24 mouse cellular contexts compared by ENCODE assay signal in genomic region chr3:92033203-92033602, GRCm38 (mm10). TPM values are rescaled to one million over a fixed set of nuclear protein-coding genes. Genes with fewer than 3 reads are reported as not detected.
DNase-seq lines count a peak whose midpoint lies in the region; ATAC-seq and TF ChIP-seq lines count a peak whose summit lies in the region.
"Had no signal": no experiment of that assay in that cellular context is flagged by ENCODE, and none has a peak within 500 bp of the region (broad histone marks: within the 10 kb centered on the region; RNA-seq: fewer than 3 reads in every experiment).

No protein-coding gene starts in this region.

- H3K9me3 ChIP-seq in embryonic facial prominence, embryonic 14.5 days (ENCODE audit: control insufficient read depth, low read length), result no peaks in the 10 kb centered on the region
- no peaks in the 10 kb centered on the region for H3K9me3 ChIP-seq in embryonic facial prominence, embryonic 10.5 days
- H3K9me3 ChIP-seq in stomach, embryonic 16.5 days (replicated peaks; ENCODE audit: control insufficient read depth, low read length), result no peaks in the 10 kb centered on the region
- H3K9me3 ChIP-seq: embryonic facial prominence, embryonic 12.5 days; forebrain, embryonic 13.5 days; heart, embryonic 13.5 days; hindbrain, embryonic 13.5 days; intestine, embryonic 15.5 days had no signal

- CTCF ChIA-PET in Patski (lab: Charles Lee), result no interaction called here

- no peaks in the 10 kb centered on the region for H3K27me3 ChIP-seq in embryonic facial prominence, embryonic 14.5 days (replicated peaks; ENCODE audit: control insufficient read depth, insufficient read depth, low read length)
- H3K27me3 ChIP-seq in embryonic facial prominence, embryonic 10.5 days (replicated peaks; ENCODE audit: low read depth, poor library complexity, severe bottlenecking), result no peaks in the 10 kb centered on the region
- no peaks in the 10 kb centered on the region for H3K27me3 ChIP-seq in Patski
- H3K27me3 ChIP-seq in stomach, embryonic 16.5 days (ENCODE audit: control insufficient read depth, insufficient read depth, low read length), result no peaks in the 10 kb centered on the region
- H3K27me3 ChIP-seq: embryonic facial prominence, embryonic 12.5 days; forebrain, embryonic 13.5 days; heart, embryonic 13.5 days; hindbrain, embryonic 13.5 days; intestine, embryonic 15.5 days had no signal

- H3K4me1 ChIP-seq in embryonic facial prominence, embryonic 14.5 days (ENCODE audit: control insufficient read depth, insufficient read depth, low read length), result no peaks in the 10 kb centered on the region
- no peaks in the 10 kb centered on the region for H3K4me1 ChIP-seq in embryonic facial prominence, embryonic 10.5 days
- peaks cover 2% of the 10 kb centered on the region; the same call in 1 of the 2 replicates for H3K4me1 ChIP-seq in stomach, embryonic 16.5 days (ENCODE audit: control insufficient read depth, insufficient read depth, low read length)
- H3K4me1 ChIP-seq: embryonic facial prominence, embryonic 12.5 days; forebrain, embryonic 13.5 days; heart, embryonic 13.5 days; hindbrain, embryonic 13.5 days; intestine, embryonic 15.5 days had no signal

- ATAC-seq in embryonic facial prominence, embryonic 14.5 days (ENCODE audit: low read depth), result no peak
- ATAC-seq in Patski, result no peak
- ATAC-seq in stomach, embryonic 16.5 days (ENCODE audit: insufficient read depth, low FRiP score), result no peak
- ATAC-seq: forebrain, embryonic 13.5 days; hindbrain, postnatal 0 days; intestine, embryonic 15.5 days had no signal

- no peak overlapping the region for H3K4me2 ChIP-seq in embryonic facial prominence, embryonic 14.5 days (ENCODE audit: low read depth, low read length)
- H3K4me2 ChIP-seq in stomach, embryonic 16.5 days (ENCODE audit: low read depth, low read length), result no peak overlapping the region
- H3K4me2 ChIP-seq: embryonic facial prominence, embryonic 12.5 days; forebrain, embryonic 13.5 days; heart, embryonic 13.5 days; hindbrain, embryonic 13.5 days; intestine, embryonic 15.5 days had no signal

- TF ChIP-seq CTCF in Patski (IDR thresholded peaks at IDR 0.05), result peak; percentile 9

- no peak overlapping the region for H3K27ac ChIP-seq in embryonic facial prominence, embryonic 14.5 days (replicated peaks; ENCODE audit: low read depth, low read length)
- no peak overlapping the region for H3K27ac ChIP-seq in embryonic facial prominence, embryonic 10.5 days (replicated peaks)
- peak overlapping the region; percentile 61 for H3K27ac ChIP-seq in stomach, embryonic 16.5 days (ENCODE audit: low read length)
- H3K27ac ChIP-seq: embryonic facial prominence, embryonic 12.5 days; forebrain, embryonic 13.5 days; heart, embryonic 13.5 days; hindbrain, embryonic 13.5 days; hindbrain, postnatal 0 days; intestine, embryonic 15.5 days had no signal

- peak; percentile 11 for DNase-seq in embryonic facial prominence, embryonic 14.5 days (ENCODE audit: low spot score)
- no peak for DNase-seq in embryonic facial prominence, embryonic 10.5 days (ENCODE audit: low spot score)
- DNase-seq in A20 (ENCODE audit: low read depth, low spot score) (peak; percentile 40), Patski (ENCODE audit: low read depth, low spot score) (no peak)
- no peak for DNase-seq in adrenal gland, postnatal 4 days (ENCODE audit: low spot score in 2 of 2)
- DNase-seq in lung, postnatal 25 days (ENCODE audit: low spot score), result no peak
- DNase-seq: adrenal gland, postnatal 25 days; cerebellum, adult 2 months; cerebellum, postnatal 10 days; gastrocnemius, postnatal 36 days; heart, adult 11 months; heart, postnatal 36 days had no signal

- 39% methylated on average over 2 of the region's 2 CpGs for WGBS in embryonic facial prominence, embryonic 14.5 days
- WGBS in embryonic facial prominence, embryonic 10.5 days, result 48% methylated on average over 2 of the region's 2 CpGs
- 39% methylated on average over 2 of the region's 2 CpGs for WGBS in stomach, embryonic 16.5 days

- in situ Hi-C loops in Patski (cut with MboI; ENCODE audit: low pct_unique_long_range_greater_than_20kb), result no loop called here

- POLR2A ChIA-PET in Patski (lab: Charles Lee), result no interaction called here

- no peaks in the 10 kb centered on the region for H3K36me3 ChIP-seq in embryonic facial prominence, embryonic 14.5 days (ENCODE audit: control insufficient read depth, insufficient read depth, low read length)
- H3K36me3 ChIP-seq in embryonic facial prominence, embryonic 10.5 days (replicated peaks), result no peaks in the 10 kb centered on the region
- no peaks in the 10 kb centered on the region for H3K36me3 ChIP-seq in stomach, embryonic 16.5 days (ENCODE audit: control insufficient read depth, insufficient read depth, low read length)
- H3K36me3 ChIP-seq: embryonic facial prominence, embryonic 12.5 days; G1E; heart, embryonic 13.5 days; hindbrain, embryonic 13.5 days; intestine, embryonic 15.5 days had no signal

- H3K4me3 ChIP-seq in embryonic facial prominence, embryonic 14.5 days (ENCODE audit: low read depth, low read length), result no peak overlapping the region
- H3K4me3 ChIP-seq in embryonic facial prominence, embryonic 10.5 days, result no peak overlapping the region
- no peak overlapping the region for H3K4me3 ChIP-seq in stomach, embryonic 16.5 days (replicated peaks; ENCODE audit: low read length)
- H3K4me3 ChIP-seq: embryonic facial prominence, embryonic 12.5 days; forebrain, embryonic 13.5 days; heart, embryonic 13.5 days; hindbrain, embryonic 13.5 days; intestine, embryonic 15.5 days had no signal

- H3K9ac ChIP-seq in embryonic facial prominence, embryonic 14.5 days (ENCODE audit: low read depth, low read length), result no peak overlapping the region
- H3K9ac ChIP-seq in stomach, embryonic 16.5 days (ENCODE audit: low read length), result no peak overlapping the region
- H3K9ac ChIP-seq: embryonic facial prominence, embryonic 12.5 days; forebrain, embryonic 13.5 days; heart, embryonic 13.5 days; hindbrain, embryonic 13.5 days; intestine, embryonic 15.5 days had no signal

RNA-seq across cellular contexts. Expression of gene Pglyrp3, which starts 18.8 kb away (rescaled TPM):
- polyA plus RNA-seq in embryonic facial prominence, embryonic 14.5 days (2014; fragmentation: Nextera tagmentation; extraction: Ambion mirVana), result 1.00 and 1.4 TPM in 2 replicates
- not detected in 2 replicates for polyA plus RNA-seq in embryonic facial prominence, embryonic 10.5 days (2016; fragmentation: Nextera tagmentation; extraction: Ambion mirVana)
- not detected for polyA plus RNA-seq in Patski (2021)
- 2.8 and 7.9 TPM in 2 replicates for polyA plus RNA-seq in stomach, embryonic 16.5 days (2015; fragmentation: Nextera tagmentation; extraction: Ambion mirVana)
- total RNA-seq in adrenal gland, postnatal 4 days (2021), result not detected
- total RNA-seq: adrenal gland, adult 2 months; adrenal gland, postnatal 25 days; G1E; gastrocnemius, adult 8-10 months; gastrocnemius, postnatal 36 days; heart, postnatal 36 days; hindbrain, postnatal 0 days had no signal
- polyA plus RNA-seq: adrenal gland, adult 2 months; C2C12; cerebellum, adult 2 months; embryonic facial prominence, embryonic 12.5 days; forebrain, embryonic 13.5 days; G1E; heart, embryonic 13.5 days; heart, postnatal 0 days; hindbrain, embryonic 13.5 days; hindbrain, postnatal 0 days; intestine, embryonic 15.5 days had no signal

RNA-seq across cellular contexts. Expression of gene Lor, which starts 49.7 kb away (rescaled TPM):
- 3.0 and 21.3 TPM in 2 replicates for polyA plus RNA-seq in embryonic facial prominence, embryonic 14.5 days (2014; fragmentation: Nextera tagmentation; extraction: Ambion mirVana)
- polyA plus RNA-seq in embryonic facial prominence, embryonic 10.5 days (2016; fragmentation: Nextera tagmentation; extraction: Ambion mirVana), result 0.19 and 0.26 TPM in 2 replicates
- polyA plus RNA-seq in Patski (2021), result not detected
- 3.1 and 4.6 TPM in 2 replicates for polyA plus RNA-seq in stomach, embryonic 16.5 days (2015; fragmentation: Nextera tagmentation; extraction: Ambion mirVana)
- total RNA-seq in adrenal gland, postnatal 4 days (2021), result under 1 TPM; 0.22 to 0.28 TPM
- total RNA-seq: G1E; gastrocnemius, adult 8-10 months; gastrocnemius, postnatal 36 days; heart, postnatal 36 days had no signal
- polyA plus RNA-seq: G1E had no signal

Comparison
In these comparisons a context has a peak if more than half of its experiments do, and no peak if none do; other contexts are left out.
1. DNase-seq: peak in embryonic facial prominence, embryonic 14.5 days (single experiment) and A20 (single experiment); none in embryonic facial prominence, embryonic 10.5 days (single experiment), Patski (single experiment), adrenal gland, postnatal 4 days (0 of 2) and lung, postnatal 25 days (single experiment).